Mouse (Mus musculus): ENCODE measurements around the gene Nfe2l2.

Gene Nfe2l2

DNA sequence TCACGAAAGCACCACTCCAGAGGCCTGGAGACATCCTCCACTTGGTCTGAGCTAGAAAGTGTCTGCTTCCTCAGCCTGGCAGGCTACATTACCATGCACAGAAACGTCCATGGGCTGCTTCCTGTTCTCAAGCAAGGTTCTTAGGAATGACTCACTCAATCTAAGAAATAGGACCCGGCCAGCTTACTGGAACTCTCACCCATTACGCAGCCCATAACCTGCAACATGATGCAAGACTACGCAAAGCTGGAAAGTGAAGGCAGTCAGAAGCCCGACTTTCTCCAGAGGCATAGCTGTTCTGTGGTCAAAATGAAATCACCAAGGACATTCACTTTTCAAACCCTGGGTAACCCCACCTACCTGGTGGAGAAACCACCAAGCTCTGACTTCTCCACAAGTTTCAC lies 19.0 kb downstream of the Nfe2l2 start:
- DNase-seq (ENCODE audit: low read depth): no peak

DNA sequence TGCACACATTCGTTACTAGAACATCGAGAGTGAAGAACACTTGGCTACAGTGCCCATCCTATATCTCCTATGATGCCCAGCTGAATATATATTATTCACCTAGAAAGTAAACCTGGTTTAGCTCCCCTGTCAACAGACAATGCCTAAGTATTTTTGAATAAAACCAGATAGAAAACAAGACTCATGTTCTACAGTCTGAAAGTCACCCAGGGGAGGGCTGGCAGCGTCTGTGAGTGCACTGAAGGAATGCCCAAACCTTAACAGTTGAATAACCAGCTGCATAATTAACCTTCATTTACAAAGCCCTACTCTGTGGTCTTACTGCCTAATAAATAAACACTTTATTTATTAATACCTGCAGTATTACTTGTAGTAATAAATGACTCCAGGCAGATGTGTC lies 19.9 kb downstream of the Nfe2l2 start:
- DNase-seq (ENCODE audit: low read depth): no peak

DNA sequence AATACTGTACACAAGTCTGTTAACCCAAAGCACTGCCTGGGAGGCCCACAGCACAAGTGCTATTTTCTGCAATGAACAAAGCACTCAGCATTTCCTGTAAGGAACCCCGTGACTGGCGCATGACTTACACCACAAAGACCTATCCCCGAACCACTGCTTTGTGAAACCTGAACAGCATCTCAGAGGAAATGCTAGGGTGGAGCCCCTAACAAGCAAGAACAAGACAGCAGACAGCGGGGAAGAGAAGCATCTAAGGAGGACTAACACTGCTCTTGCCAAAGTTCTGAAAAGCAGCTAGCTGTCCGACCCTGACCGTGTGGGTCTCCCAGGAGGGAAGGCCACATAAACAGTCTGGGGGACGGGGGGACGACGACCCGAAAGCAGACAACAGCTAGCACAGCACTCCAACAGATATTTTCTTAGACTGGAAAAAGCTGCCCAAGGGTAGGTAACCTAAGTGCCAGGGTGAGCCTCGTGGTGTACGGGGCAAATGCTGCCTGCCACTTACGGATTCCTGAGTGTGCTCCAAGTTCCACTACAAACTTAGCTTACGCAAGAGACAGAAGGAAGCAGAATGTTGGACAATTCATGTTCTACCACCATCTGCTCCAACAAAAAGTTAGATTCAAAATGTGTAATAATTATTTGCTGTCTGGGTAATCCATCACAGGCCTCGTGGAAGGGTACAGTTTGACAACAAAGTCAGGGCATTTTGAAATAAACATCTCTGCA lies 21.3 kb downstream of the Nfe2l2 start:
- DNase-seq (ENCODE audit: low read depth): peak; percentile 72

GRCm38 (mm10) chr2:75681439-75681838 lies 23.0 kb downstream of the Nfe2l2 start:
- no peak for DNase-seq (ENCODE audit: low read depth)

DNA sequence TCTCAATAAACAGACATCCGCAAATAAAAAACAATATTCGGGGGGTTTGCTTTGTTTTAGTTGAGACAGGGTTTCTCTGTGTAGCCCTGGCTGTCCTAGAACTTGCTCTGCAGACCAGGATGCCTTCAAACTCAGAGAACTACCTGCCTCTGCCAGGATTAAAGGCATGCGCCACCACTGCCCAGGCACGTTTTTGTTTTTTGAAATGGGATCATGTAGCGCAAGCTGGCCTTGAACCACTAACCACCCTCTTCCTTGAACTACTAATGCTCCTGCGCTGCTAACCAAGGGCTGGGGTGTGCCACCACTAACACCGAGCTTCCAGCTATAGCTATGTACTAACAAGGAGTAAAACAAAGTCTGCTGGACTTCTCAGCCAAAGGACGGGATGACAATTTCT lies 24.5 kb downstream of the Nfe2l2 start:
- no peak for DNase-seq (ENCODE audit: low read depth)

- no peak for DNase-seq (ENCODE audit: low read depth)
Observed at GRCm38 (mm10) chr2:75676567-75676966, 27.9 kb downstream of the Nfe2l2 start.

DNA sequence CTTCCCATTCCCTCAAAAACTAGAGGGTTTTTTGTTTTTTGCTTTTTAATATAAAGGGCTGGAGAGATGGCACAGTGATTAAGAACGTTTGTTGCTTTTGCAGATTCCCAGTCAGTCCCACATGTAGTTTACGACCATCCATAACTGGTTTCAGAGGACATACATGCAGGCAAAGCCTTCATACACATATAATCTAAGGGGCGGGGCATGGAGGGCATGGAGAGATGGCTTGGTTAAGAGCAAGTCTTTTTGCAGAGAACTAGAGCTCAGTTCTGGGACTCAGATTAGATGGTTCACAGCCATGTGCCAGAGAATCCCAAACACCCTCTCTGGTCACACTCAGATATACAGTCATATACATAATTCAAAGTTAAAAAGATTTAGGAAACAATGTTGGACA lies 31.9 kb downstream of the Nfe2l2 start:
- no peak for DNase-seq (ENCODE audit: low read depth)

- DNase-seq (ENCODE audit: low read depth): no peak
Observed at GRCm38 (mm10) chr2:75671337-75671660, 33.1 kb downstream of the Nfe2l2 start.

- DNase-seq (ENCODE audit: low read depth): no peak
Observed at GRCm38 (mm10) chr2:75670446-75671336, 33.8 kb downstream of the Nfe2l2 start.

- DNase-seq (ENCODE audit: low read depth): no peak
Observed at GRCm38 (mm10) chr2:75669491-75670445, 34.7 kb downstream of the Nfe2l2 start.

- no peak for DNase-seq (ENCODE audit: low read depth)
Observed at GRCm38 (mm10) chr2:75661106-75661505, 43.3 kb downstream of the Nfe2l2 start.

- no peak for DNase-seq (ENCODE audit: low read depth)
Observed at GRCm38 (mm10) chr2:75660255-75660948, 44.0 kb downstream of the Nfe2l2 start.

DNA sequence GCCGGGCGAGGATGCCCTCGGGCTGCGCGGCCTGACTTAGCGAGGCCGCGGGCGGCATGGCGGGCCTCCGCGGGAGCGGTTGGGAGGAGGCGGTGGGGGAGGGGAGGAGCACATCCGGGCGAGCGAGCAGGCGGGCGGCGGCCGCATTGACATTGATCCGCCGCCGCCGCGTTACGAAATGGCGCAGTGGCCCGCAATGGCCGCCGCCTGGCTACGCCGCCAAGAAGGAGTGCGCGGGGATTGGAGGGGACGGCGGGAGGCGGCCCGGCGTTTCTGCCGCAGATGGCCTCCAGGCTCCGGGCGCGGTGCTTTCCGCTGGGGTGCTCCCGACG lies 44.8 kb downstream of the Nfe2l2 start:
- peak; percentile 60 for DNase-seq (ENCODE audit: low read depth)

DNA sequence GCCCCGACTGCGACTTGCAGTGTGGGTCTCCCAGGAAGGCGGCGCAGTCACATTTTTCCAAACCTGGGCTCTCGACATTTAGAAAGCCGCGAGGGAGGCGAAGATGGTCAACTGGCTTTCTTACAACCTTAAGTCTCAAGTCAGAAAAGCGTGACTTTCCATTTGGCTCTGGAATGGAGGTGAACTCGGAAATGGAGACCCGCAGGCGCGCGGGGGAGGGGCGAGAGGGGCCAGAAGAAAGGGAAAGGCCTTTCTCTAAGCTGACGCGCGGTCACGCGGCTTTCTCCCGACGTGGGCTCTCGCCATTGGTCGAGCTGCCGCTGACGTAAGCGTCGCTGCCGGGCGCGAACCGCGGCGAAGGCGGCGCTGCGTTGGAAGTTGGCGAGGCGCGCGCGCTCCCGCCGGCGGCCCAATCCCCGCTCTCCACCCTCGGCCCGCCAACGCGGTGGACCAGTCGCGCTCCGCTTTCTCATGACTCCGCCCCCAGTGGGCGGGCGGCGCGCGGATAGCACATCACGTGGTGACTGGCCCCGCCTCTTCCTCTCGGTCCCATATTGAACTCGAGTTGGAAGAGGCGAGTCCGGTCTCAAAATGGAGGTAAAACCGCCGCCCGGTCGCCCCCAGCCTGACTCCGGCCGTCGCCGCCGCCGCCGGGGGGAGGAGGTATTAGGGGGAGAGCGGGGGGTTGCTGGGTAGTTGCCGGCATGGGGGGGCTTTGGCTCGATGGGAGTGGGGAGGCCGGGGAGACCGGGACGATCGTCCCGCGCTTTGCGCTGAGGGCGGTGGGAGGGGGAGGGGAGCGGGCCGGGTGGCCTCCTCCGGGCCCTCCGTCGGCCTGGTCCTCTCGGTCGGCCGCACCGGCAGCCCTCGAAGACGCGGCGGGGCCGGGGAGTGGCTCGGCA lies 45.5 kb downstream of the Nfe2l2 start, which contains the start of gene Hnrnpa3:
Gene Hnrnpa3 (plus strand): TSS at position 535 of the 902 bp plus-strand sequence.
- DNase-seq (ENCODE audit: low read depth): peak; percentile 97

- no peak for DNase-seq (ENCODE audit: low read depth)
Observed at GRCm38 (mm10) chr2:75657907-75658691, 46.3 kb downstream of the Nfe2l2 start.

GRCm38 (mm10) chr2:75656924-75657323 lies 47.5 kb downstream of the Nfe2l2 start:
- DNase-seq (ENCODE audit: low read depth): no peak

DNA sequence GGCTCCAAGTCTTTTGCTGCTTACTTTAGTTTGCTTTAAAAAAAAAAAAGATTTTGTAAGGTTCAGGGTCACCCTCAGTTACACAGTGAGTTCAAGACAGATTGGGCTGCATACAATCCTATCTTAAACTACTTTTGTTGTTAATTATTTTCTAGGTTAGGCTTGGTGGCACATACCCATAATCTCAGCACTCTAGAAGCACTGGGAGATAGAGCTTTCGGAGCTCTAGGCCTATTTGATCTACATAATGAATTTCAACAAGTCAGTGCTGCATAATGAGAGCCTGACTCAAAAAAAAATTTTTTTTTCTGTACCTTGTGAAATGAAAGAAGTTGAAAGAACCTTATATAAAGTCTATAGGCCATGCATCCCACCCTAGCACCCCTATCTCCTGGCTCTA lies 49.8 kb downstream of the Nfe2l2 start:
- DNase-seq (ENCODE audit: low read depth): no peak

- no peak for DNase-seq (ENCODE audit: low read depth)
Observed at GRCm38 (mm10) chr2:75653150-75653549, 51.3 kb downstream of the Nfe2l2 start.

DNA sequence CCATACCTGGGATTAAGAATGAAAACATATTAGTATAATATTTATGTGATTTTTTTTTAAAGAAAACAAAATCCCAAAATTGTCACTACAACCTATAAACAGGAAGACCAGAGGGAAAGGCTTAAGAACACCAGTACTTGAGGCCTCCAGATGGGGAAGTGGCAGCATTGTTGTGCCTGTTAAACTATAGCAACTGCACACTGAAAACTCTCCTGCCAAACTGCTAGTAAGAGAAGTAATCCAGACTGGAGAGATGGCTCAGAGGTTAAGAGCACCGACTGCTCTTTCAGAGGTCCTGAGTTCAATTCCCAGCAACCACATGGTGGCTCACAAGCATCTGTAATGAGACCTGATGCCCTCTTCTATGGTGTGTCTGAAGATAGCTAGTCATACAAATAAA lies 54.0 kb downstream of the Nfe2l2 start:
- no peak for DNase-seq (ENCODE audit: low read depth)

DNA sequence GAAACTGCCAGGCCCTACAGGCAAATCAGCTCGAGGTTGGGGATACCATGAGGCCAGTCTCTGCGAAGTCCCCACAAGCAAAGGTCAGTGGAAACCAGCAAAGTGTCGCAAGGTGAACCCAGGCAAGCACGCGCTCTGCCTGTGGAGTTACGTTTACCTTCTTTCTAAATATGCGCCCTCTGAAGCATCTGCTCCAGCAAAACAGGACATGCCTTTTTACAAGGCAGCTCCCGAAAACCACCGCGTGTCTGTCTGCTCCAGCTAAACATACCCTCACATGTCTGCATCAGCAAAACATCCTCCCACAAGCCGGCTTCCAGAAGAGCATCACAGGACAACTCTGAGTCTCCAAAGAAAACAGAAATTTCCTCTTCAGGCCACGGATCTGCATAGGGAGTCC lies 59.2 kb downstream of the Nfe2l2 start:
- no peak for DNase-seq (ENCODE audit: low read depth)

Measured in c-Kit-positive CD71-negative TER-119-negative erythroid progenitor cells, embryonic 14.5 days (primary cell).